Comparison of ENCODE assay signal across 17 mouse cellular contexts in genomic region chr12:36093081-36093670, GRCm38 (mm10). TPM values are rescaled to one million over a fixed set of nuclear protein-coding genes. Genes with fewer than 3 reads are reported as not detected.
DNase-seq lines count a peak whose midpoint lies in the region; ATAC-seq and TF ChIP-seq lines count a peak whose summit lies in the region.
"Had no signal": no experiment of that assay in that cellular context is flagged by ENCODE, and none has a peak within 500 bp of the region (broad histone marks: within the 10 kb centered on the region; RNA-seq: fewer than 3 reads in every experiment).

No protein-coding gene starts in this region.

- TF ChIP-seq CTCF in midbrain, postnatal 0 days (IDR thresholded peaks at IDR 0.05), result no peak
- no peak for TF ChIP-seq CTCF in Patski (IDR thresholded peaks at IDR 0.05)
- no peak for TF ChIP-seq CTCF in stomach, postnatal 0 days (IDR thresholded peaks at IDR 0.05; ENCODE audit: low read depth)

- H3K4me2 ChIP-seq in hindbrain, embryonic 14.5 days (replicated peaks), result no peak overlapping the region
- no peak overlapping the region for H3K4me2 ChIP-seq in midbrain, embryonic 11.5 days
- H3K4me2 ChIP-seq in midbrain, postnatal 0 days (ENCODE audit: low read depth, low read length, poor library complexity, severe bottlenecking), result no peak overlapping the region
- no peak overlapping the region for H3K4me2 ChIP-seq in stomach, postnatal 0 days (replicated peaks; ENCODE audit: low read depth)
- H3K4me2 ChIP-seq: neural tube, embryonic 13.5 days had no signal

- no peak for TF ChIP-seq EP300 in stomach, postnatal 0 days (optimal IDR thresholded peaks at IDR 0.05)

- in situ Hi-C loops in Patski (cut with MboI; ENCODE audit: low pct_unique_long_range_greater_than_20kb), result no loop called here

- 66% methylated on average over 8 of the region's 8 CpGs for WGBS in hindbrain, embryonic 14.5 days
- 83% methylated on average over 8 of the region's 8 CpGs for WGBS in hindbrain, embryonic 10.5 days
- 72% methylated on average over 8 of the region's 8 CpGs for WGBS in midbrain, embryonic 11.5 days
- 67% methylated on average over 8 of the region's 8 CpGs for WGBS in midbrain, postnatal 0 days
- WGBS in stomach, postnatal 0 days, result 80% methylated on average over 8 of the region's 8 CpGs

- no peak overlapping the region for H3K27ac ChIP-seq in hindbrain, embryonic 14.5 days
- no peak overlapping the region for H3K27ac ChIP-seq in hindbrain, embryonic 10.5 days
- no peak overlapping the region for H3K27ac ChIP-seq in midbrain, embryonic 11.5 days (ENCODE audit: low read depth, low read length)
- H3K27ac ChIP-seq in midbrain, postnatal 0 days (ENCODE audit: low read depth, low read length), result no peak overlapping the region
- H3K27ac ChIP-seq in stomach, postnatal 0 days (replicated peaks), result no peak overlapping the region
- H3K27ac ChIP-seq: heart, embryonic 10.5 days; neural tube, embryonic 13.5 days had no signal

- no peak overlapping the region for H3K9ac ChIP-seq in hindbrain, embryonic 14.5 days
- H3K9ac ChIP-seq in midbrain, embryonic 11.5 days (ENCODE audit: low read length), result no peak overlapping the region
- no peak overlapping the region for H3K9ac ChIP-seq in midbrain, postnatal 0 days (replicated peaks; ENCODE audit: low read length, poor library complexity, severe bottlenecking)
- no peak overlapping the region for H3K9ac ChIP-seq in stomach, postnatal 0 days (ENCODE audit: low read length)
- H3K9ac ChIP-seq: liver, postnatal 0 days; neural tube, embryonic 13.5 days had no signal

- H3K4me1 ChIP-seq in hindbrain, embryonic 14.5 days (replicated peaks; ENCODE audit: control insufficient read depth, insufficient read depth, low read length), result no peaks in the 10 kb centered on the region
- no peaks in the 10 kb centered on the region for H3K4me1 ChIP-seq in hindbrain, embryonic 10.5 days (replicated peaks)
- H3K4me1 ChIP-seq in midbrain, embryonic 11.5 days (ENCODE audit: control insufficient read depth, insufficient read depth, low read length), result no peaks in the 10 kb centered on the region
- H3K4me1 ChIP-seq in midbrain, postnatal 0 days (ENCODE audit: insufficient read depth, low read length), result no peaks in the 10 kb centered on the region
- H3K4me1 ChIP-seq in stomach, postnatal 0 days (replicated peaks; ENCODE audit: control insufficient read depth, insufficient read depth), result no peaks in the 10 kb centered on the region
- H3K4me1 ChIP-seq: heart, embryonic 10.5 days; neural tube, embryonic 13.5 days had no signal

- H3K36me3 ChIP-seq in hindbrain, embryonic 14.5 days (replicated peaks; ENCODE audit: control insufficient read depth, insufficient read depth), result peaks cover 42% of the 10 kb centered on the region
- H3K36me3 ChIP-seq in hindbrain, embryonic 10.5 days, result peaks cover 69% of the 10 kb centered on the region
- peaks cover 4% of the 10 kb centered on the region for H3K36me3 ChIP-seq in midbrain, embryonic 11.5 days (ENCODE audit: control insufficient read depth, insufficient read depth, low read length)
- H3K36me3 ChIP-seq in midbrain, postnatal 0 days (ENCODE audit: insufficient read depth, low read length), result peaks cover 5% of the 10 kb centered on the region
- peaks cover 10% of the 10 kb centered on the region for H3K36me3 ChIP-seq in stomach, postnatal 0 days (ENCODE audit: control insufficient read depth, insufficient read depth, low read length)

- POLR2A ChIA-PET in Patski (lab: Charles Lee), result no interaction called here

- H3K9me3 ChIP-seq in hindbrain, embryonic 14.5 days (ENCODE audit: control insufficient read depth, low read length), result no peaks in the 10 kb centered on the region
- no peaks in the 10 kb centered on the region for H3K9me3 ChIP-seq in hindbrain, embryonic 10.5 days
- H3K9me3 ChIP-seq in midbrain, embryonic 11.5 days (ENCODE audit: control insufficient read depth, low read length), result no peaks in the 10 kb centered on the region
- no peaks in the 10 kb centered on the region for H3K9me3 ChIP-seq in midbrain, postnatal 0 days (ENCODE audit: low read length)
- H3K9me3 ChIP-seq in stomach, postnatal 0 days (ENCODE audit: control insufficient read depth, low read length), result no peaks in the 10 kb centered on the region
- H3K9me3 ChIP-seq: heart, embryonic 10.5 days; neural tube, embryonic 13.5 days had no signal

- no peak overlapping the region for H3K4me3 ChIP-seq in hindbrain, embryonic 14.5 days (replicated peaks; ENCODE audit: low read length)
- no peak overlapping the region for H3K4me3 ChIP-seq in hindbrain, embryonic 10.5 days
- H3K4me3 ChIP-seq in midbrain, embryonic 11.5 days (ENCODE audit: low read depth, low read length), result no peak overlapping the region
- no peak overlapping the region for H3K4me3 ChIP-seq in midbrain, postnatal 0 days (ENCODE audit: low read depth, low read length)
- no peak overlapping the region for H3K4me3 ChIP-seq in stomach, postnatal 0 days (ENCODE audit: low read depth, low read length)
- H3K4me3 ChIP-seq: heart, embryonic 10.5 days; neural tube, embryonic 13.5 days had no signal

- H3K27me3 ChIP-seq in hindbrain, embryonic 14.5 days (ENCODE audit: control insufficient read depth, insufficient read depth, low read length), result no peaks in the 10 kb centered on the region
- H3K27me3 ChIP-seq in hindbrain, embryonic 10.5 days (ENCODE audit: insufficient read depth, poor library complexity, severe bottlenecking), result no peaks in the 10 kb centered on the region
- H3K27me3 ChIP-seq in midbrain, embryonic 11.5 days (ENCODE audit: control insufficient read depth, insufficient read depth, low read length), result no peaks in the 10 kb centered on the region
- no peaks in the 10 kb centered on the region for H3K27me3 ChIP-seq in midbrain, postnatal 0 days (ENCODE audit: insufficient read depth, low read length)
- H3K27me3 ChIP-seq in Patski, result no peaks in the 10 kb centered on the region
- H3K27me3 ChIP-seq in stomach, postnatal 0 days (ENCODE audit: control insufficient read depth, insufficient read depth, low read length), result no peaks in the 10 kb centered on the region
- H3K27me3 ChIP-seq: neural tube, embryonic 13.5 days had no signal

- ATAC-seq in hindbrain, embryonic 14.5 days (ENCODE audit: low FRiP score), result peak; percentile 45; the same call in 1 of the 2 replicates
- 0 out of 2 replicates have a peak, but pooled peaks have one; percentile 14 for ATAC-seq in midbrain, embryonic 11.5 days (ENCODE audit: low FRiP score)
- ATAC-seq in midbrain, postnatal 0 days (ENCODE audit: low FRiP score), result no peak
- ATAC-seq in Patski, result peak; percentile 26
- no peak for ATAC-seq in stomach, postnatal 0 days (ENCODE audit: low FRiP score, low TSS enrichment)
- ATAC-seq: liver, postnatal 0 days had no signal

- CTCF ChIA-PET in Patski (lab: Charles Lee), result no interaction called here

- no peak for DNase-seq in hindbrain, embryonic 14.5 days (ENCODE audit: low spot score)
- no peak for DNase-seq in hindbrain, embryonic 10.5 days (ENCODE audit: low spot score)
- no peak for DNase-seq in midbrain, embryonic 11.5 days (ENCODE audit: low spot score, missing footprints)
- no peak for DNase-seq in midbrain, postnatal 0 days (ENCODE audit: low spot score)
- no peak for DNase-seq in Patski (ENCODE audit: low read depth, low spot score)
- peak; percentile 64 for DNase-seq in retina, postnatal 1 day
- no peak for DNase-seq in stomach, postnatal 0 days (ENCODE audit: low spot score)
- no peak for DNase-seq in ovary, postnatal 10 days (ENCODE audit: low spot score)
- DNase-seq: cerebellum, adult 11 months; cerebellum, postnatal 36 days; kidney, adult 2 months; kidney, postnatal 36 days; liver; liver, postnatal 0 days; thymus, postnatal 36 days had no signal

RNA-seq across cellular contexts. Expression of gene Tspan13, which starts 50.9 kb away (rescaled TPM):
- polyA plus RNA-seq in hindbrain, embryonic 14.5 days (2014; fragmentation: Nextera tagmentation; extraction: Ambion mirVana), result 348 and 382 TPM in 2 replicates
- polyA plus RNA-seq in hindbrain, embryonic 10.5 days (2016; fragmentation: Nextera tagmentation; extraction: Ambion mirVana), result 172 and 204 TPM in 2 replicates
- polyA plus RNA-seq in midbrain, embryonic 11.5 days (2014; fragmentation: Nextera tagmentation; extraction: Ambion mirVana), result 182 and 213 TPM in 2 replicates
- 293 and 335 TPM in 2 replicates for total RNA-seq in midbrain, postnatal 0 days (2014; rRNA removed)
- polyA plus RNA-seq in midbrain, postnatal 0 days (2015; fragmentation: Nextera tagmentation; extraction: Ambion mirVana), result 420 and 425 TPM in 2 replicates
- polyA plus RNA-seq in Patski (2021), result 12.6 TPM
- polyA plus RNA-seq in stomach, postnatal 0 days (2015; fragmentation: Nextera tagmentation; extraction: Ambion mirVana), result 121 and 129 TPM in 2 replicates

Comparison
In these comparisons a context has a peak if more than half of its experiments do, and no peak if none do; other contexts are left out.
1. ATAC-seq: peak in hindbrain, embryonic 14.5 days (single experiment), midbrain, embryonic 11.5 days (single experiment) and Patski (single experiment); none in midbrain, postnatal 0 days (single experiment) and stomach, postnatal 0 days (single experiment).